Mouse (Mus musculus) c-Kit-positive CD71-positive TER-119-positive erythroid progenitor cells, embryonic 14.5 days (primary cell): ENCODE results near the gene Herc2.

ENCODE experiments used
- DNase-seq: peaks from one replicate; pipeline ENCODE4 v3.0.0-alpha.2; 2013; ENCODE audit warnings: low spot score

The Herc2 gene

DNA sequence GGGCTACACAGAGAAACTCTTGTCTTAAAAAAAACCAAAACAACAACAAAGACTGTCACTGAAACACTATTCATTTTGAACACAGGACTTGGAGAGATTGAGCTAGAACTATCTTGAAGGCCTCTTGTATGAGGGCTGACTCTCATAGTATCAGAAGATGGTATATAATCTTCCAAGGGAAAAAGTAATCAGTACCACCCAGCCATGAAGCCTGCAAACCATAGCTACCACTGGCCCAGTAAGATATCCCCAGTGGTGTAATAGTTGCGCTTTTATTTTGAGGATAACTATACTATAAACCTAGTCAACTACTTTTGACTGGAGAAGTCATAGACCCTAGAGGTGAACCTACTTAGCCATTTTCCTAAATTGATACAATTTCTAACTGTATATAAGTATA lies 16.6 kb downstream of the Herc2 start:
- DNase-seq: no peak

DNA sequence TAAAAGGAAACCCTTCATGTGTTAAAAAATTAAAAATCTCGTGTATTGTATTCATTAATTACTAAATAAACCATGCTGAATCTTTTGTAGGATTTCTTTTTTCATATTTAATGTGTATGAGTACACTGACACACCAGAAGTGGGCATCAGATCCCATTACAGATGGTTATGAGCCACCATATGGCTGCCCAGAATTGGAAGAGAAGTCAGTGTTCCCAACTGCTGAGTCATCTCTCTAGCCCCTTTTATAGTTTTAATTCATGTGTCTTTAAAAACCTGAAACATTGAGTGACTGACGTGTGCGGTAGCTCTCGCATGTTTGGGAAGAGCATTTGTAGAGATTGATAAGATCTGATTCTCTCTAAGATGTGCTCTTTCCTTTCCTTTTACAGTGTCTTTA lies 21.7 kb downstream of the Herc2 start:
- DNase-seq: no peak

DNA sequence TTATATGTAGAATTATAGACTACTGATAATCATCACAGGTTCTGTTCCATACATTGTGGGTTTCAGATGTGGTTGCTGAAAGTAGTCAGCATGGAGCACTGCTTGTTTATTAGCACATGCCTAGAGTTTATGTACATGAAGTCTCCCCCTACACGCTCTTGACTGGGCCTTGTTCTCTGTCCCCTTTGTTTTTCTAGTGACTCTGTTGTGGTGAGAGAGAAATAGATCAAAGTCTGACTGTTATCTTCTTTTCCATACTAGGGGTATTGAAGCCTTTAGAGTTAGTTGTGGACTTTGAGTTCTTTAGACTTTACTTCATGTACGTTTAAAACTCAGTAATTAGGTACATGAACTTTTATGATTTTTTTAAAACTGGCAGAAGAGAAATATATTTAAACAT lies 33.0 kb downstream of the Herc2 start:
- DNase-seq: no peak

DNA sequence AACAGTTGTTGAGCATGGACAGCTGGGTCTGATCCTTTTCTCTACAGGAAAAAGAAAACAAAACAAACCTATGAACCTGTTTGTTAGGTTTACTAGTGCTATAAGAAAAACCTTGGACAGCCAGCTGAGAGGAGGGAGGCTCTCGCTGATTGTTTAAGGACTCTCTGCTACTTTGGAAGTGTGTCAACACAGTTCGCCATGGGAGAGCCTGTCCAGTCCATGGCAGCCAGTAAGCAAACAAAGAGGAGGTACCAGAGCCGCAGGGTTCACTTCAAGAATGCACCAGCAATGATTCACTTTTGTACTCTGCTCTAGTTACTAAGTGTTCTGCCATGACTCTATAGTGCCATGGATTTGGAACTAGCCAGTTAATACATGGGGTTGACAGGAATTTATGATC lies 39.1 kb downstream of the Herc2 start:
- no peak for DNase-seq

DNA sequence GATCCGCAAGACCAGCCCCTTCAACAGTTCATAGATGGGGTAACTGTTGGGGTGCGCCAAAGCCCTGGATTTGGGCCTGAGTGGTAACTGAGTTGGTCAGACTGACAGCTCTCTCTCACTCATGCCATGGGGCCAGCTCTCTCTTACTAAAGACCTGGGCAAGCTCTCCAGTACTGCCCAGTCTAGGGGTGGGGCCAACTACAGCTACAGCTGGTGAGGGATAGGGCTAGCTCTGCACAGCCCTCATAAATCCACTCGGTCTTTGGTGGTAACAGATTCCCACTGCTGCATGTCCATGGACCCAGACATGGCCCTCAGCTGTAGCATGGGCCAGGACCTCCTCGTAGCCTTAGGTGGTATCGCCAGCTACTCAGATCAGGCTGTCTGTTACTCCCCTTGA lies 41.4 kb downstream of the Herc2 start:
- no peak for DNase-seq

DNA sequence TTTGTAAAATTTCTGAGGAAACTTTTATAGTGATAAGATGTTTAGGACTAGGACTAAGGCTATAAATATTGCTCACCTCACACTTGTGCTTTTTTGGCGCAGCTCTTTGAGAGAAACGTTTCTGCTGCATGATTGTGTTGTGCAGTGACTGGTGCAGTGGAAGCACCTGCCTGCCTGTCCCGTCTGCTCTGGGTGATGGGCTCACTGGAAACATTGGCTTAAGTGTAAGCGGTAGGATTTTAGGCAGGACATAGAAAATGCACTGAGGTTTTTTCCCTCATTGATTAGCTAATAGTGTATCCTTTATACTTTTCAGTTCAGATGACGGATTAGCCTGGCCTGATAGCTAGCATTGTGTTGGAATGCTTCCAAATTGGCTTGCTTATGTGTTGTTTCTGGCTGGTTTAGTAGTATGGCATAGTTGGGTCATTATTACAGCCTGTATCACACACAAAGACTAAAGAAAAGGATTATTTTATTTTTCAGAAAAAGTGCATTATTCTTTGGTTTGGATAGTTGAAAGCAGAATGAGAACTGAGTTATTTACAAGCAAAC lies 52.4 kb downstream of the Herc2 start:
- DNase-seq: no peak

DNA sequence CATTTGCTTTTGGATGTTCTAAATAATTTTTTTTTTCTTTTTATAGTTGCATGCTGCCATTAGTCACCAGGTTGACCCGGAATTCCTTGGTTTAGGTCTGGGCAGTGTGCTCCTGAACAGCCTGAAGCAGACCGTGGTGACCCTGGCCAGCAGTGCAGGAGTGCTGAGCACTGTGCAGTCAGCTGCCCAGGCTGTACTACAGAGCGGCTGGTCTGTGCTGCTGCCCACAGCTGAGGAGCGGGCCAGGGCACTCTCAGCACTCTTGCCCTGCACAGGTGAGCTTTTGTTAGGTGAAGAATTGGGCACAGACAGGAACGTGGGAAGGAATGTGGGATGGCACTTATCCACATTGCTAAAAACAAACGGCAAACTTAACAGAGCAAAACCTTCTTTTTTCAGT lies 63.0 kb downstream of the Herc2 start:
- no peak for DNase-seq

DNA sequence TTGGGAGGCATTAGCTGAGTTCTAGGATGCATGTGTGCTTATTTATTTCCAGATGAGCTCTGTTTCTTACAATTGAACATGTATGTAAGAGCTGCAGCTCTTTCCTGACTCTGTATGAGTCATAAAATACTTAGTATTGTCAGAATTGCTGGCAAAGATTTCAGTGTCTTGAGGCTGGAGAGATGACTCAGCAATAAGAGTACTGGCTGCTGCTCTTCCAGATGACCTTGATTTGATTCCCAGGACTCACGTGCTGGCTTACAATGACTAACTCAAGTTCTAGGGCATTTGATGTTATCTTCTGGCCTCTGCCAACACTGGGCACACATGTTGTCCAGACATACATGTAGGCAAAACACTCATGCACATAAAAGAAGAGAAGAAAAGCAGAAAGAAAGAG lies 64.2 kb downstream of the Herc2 start:
- no peak for DNase-seq

DNA sequence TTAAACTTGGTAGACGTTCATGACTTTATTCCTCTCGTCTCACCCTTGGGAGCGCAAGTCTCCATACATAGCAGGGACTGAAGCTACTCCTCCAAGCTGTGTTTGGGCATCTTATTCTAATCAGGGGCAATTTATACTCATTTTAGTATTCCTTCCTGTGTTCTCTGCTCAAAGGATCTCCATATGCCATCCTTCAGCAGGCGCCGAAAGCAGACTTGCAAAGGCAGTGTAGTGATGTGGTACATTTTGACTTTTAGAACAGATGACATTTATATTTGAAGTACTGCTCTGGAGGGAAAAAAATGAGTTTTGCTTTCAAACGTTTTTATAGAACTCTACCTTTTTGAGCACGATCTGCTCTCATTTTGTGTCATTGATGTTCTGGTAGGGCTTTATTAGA lies 71.0 kb downstream of the Herc2 start:
- DNase-seq: no peak

DNA sequence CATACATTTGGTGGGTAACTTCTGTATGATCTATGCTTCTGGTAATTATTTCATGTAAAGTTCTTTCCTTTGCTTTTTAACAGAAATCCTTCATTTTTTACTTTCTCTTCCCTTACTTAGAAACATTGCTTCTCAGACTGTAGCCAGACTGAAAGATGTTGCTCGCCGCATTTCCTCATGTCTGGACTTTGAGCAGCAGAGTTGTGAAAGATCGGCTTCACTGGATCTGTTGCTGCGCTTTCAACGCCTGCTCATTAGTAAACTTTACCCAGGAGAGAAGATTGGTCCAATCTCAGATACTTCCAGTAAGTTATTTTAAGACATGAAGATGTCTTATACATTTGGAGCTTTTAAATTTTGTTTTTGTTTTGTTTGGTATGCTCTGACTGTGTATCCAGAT lies 71.4 kb downstream of the Herc2 start:
- DNase-seq: no peak

DNA sequence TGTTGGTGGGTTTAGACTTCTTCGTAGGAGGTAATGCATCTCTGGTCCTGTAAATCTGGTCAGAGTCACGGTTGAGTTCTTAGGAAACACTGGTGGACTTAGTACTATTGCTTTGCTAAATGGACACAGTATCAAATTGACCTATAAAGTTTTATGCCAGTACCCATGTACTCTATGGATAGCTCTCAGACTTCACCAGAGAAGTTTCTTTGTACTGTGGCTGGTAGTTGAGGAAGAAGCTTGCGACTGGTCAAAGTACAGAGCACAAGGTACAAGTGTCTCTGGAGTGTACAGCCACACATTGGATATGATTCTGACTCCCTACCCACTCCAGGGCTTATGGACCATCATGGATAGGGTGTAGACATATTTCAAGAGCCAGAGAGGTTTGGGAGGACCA lies 78.1 kb downstream of the Herc2 start:
- DNase-seq: no peak

DNA sequence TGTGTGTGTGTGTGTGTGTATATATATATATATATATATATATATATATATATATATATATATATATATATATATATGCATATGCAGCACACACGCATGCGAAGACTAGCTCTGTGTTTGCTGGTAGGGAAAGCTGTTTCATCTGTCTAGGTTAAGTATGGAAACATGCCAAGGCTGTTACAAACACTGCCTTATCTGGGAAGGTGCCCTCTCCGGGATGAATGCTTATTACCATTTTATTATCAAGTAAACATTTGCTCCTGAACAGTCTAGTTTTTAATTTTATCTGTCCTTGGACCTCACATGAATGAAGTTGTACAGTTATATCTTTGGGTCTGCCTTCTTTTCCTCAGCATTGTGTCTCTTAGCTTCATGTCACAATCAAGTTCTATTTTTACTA lies 79.6 kb downstream of the Herc2 start:
- DNase-seq: no peak

DNA sequence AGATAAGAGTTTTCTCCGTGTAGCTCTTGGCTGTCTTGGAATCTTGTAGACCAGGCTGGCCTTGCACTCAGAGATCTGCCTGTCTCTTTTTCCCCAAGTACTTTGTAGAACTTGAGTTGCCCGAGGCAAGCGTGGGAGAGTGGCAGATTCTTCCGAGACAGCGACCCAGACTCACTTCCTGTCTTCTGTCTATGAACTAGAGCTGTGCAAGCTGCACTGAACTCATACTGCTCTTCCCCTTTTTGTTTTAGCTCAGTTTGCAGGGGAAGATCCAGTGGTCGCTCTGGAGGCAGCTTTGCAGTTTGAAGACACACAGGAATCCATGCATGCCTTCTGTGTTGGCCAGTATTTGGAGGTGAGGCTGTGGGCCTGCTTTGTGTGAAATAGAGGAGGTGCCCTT lies 81.6 kb downstream of the Herc2 start:
- DNase-seq: no peak

DNA sequence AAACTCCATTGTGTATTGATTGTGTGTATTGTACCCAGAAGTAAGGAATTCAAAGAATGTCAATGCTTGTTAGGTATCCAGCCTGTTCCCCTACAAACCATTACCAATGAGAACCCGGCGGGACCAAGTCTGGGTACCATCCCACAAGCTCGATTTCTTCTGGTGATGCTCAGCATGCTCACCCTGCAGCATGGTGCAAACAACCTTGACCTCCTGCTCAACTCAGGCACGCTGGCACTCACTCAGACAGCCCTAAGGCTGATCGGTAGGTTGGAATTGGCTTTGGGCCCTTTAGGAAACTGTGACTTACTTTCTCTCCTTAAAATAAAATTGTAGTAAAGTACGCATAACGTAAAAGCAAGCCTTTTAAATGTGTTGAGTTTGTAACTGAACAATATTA lies 88.7 kb downstream of the Herc2 start:
- DNase-seq: no peak

DNA sequence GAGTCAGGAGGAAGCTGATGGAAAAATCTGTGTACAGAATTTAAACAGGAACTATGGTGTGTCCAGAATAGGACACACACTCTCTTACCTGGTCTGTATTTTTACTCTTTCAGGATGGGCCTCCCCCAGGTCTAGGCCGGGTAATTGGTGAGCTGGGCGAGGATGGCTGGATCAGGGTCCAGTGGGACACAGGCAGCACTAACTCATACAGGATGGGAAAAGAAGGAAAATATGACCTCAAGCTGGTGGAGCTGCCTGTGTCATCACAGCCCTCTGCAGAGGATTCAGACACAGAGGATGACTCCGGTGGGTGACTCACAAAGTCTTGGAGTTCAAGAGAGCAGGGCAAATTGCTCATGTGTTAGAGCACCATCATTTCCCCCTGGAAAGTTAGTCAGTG lies 96.4 kb downstream of the Herc2 start:
- no peak for DNase-seq

DNA sequence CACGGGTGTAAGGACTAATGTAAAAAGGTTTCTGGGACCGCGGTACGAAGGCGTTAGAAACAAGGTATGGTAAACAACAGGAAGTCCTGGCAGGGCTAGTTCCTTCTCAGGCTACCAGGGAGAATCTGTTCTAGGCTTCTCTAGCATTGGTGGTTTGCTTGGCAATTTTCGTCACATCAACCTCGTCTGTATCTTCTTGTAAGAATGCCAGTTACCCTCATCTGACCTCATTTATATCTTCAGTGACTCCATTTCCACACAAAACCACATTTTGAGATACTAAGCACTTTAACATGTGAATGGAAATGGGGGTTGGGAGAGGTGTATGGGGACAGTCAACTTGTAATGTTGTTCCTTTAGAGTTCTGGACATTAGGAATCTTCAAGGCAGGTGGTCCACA lies 98.9 kb downstream of the Herc2 start:
- no peak for DNase-seq

DNA sequence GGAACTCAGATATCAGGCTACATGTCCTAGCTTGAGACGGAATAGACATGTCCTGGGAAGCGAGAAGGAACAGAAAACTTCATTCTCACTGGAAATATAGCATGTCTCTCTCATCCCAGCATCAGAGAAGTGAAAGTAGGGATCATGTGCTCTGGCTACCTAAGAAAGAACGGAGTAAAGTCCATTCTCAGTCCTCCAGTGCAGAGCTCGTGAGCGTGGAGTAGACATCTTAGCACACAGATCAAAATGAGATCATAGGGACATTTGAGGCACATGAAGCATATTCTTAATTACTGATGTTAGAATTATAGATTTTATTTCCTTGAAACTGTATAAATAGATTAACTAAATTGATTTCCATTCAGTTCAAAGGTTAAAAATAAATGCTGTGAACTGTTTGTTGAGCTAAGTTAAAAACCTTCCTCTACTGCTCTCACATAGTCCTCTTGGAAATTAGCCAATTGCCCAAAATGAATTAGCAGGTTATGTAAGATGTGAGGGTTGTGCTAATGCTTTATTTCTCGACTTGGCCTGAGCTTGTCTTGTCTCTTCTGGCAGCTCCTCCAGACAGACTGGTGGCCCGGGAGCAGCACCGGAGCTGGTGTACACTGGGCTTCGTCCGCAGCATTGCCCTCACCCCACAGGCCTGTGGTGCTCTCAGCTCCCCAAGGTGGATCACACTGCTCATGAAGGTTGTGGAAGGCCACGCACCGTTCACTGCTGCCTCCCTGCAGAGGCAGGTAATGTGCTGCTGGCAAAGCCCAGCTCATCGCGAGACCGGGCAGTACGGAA lies 102.1 kb downstream of the Herc2 start:
- DNase-seq: no peak

DNA sequence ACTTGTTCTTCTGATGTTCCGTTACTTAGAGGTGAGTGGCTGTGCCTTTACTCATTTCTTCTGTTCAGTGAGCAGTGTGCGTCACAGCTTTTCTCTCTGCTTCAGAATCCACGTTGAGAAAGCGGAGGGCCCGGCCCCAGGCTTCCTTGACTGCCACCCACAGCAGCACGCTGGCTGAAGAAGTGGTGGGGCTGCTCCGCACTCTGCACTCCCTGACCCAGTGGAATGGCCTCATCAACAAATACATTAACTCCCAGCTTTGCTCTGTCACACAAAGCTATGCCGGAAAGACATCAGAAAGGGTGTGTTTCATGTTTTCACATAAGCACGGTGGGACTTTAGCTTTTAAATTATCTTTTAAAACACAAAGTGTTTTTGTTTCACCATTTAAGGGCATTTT lies 103.2 kb downstream of the Herc2 start:
- no peak for DNase-seq

DNA sequence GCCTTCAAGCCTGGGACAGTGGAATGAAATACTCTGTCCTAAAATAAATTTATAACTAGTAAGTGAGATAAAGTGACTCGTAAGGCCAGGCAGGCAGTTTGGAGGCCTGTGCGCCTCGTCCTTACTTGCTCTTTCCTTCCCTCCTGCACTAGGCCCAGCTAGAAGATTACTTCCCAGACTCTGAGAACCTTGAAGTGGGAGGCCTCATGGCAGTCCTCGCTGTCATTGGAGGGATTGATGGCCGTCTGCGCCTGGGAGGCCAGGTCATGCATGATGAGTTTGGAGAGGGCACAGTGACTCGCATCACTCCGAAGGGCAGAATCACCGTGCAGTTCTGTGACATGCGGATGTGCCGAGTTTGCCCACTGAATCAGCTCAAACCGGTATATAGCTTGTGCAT lies 103.6 kb downstream of the Herc2 start:
- DNase-seq: no peak

DNA sequence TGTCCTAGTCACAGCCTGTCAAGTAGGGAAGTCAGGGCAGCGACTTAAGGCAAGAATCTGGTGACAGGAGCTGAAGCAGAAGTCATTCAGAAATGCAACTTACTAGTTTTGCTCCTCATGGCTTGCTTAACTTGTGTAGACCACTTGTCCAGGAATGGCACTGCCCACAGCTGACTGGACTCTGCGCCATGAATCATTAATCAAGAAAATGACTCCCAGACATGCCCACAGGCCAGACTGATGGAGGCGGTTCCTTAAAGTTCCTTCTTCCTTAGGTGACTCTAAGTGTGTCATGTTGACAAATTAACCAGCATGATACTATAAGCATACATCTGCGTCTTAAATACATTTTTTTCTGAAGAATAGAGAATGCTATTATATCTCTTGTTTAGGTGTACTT lies 113.3 kb downstream of the Herc2 start:
- no peak for DNase-seq

DNA sequence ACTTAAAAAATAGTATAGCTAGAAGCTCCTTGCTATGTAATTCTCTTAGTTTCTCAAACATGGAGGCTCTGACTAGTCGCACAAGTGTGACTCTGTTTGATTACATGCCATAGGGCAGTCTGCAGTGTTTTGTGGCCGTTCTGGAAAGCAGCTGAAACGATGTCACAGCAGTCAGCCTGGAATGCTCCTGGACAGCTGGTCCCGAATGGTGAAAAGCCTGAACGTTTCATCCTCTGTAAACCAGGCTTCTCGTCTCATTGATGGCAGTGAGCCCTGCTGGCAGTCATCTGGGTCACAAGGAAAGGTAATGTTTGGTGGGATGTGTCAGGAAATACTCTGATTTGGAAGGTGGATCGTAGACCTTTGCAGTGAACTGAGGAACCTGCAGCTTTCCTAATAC lies 118.7 kb downstream of the Herc2 start:
- no peak for DNase-seq

DNA sequence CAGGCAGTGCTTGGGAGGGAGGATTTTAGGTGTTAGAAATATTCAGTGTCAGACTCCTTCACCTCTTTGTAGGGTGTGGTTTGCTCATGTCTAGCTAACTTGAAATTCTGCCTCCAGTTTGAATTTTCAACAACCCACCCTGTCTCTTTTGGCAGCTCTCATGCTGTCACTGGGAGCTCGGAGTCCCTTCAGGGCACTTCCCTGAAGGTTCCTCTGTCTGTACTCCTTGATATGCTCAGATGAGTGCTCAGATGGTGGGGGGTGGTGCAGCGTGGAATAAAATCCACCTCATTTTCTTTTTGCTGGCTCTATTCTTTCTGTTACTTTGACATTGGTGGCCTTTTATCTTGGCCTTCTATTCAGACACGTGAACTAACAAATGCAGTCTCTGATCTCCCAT lies 127.4 kb downstream of the Herc2 start:
- no peak for DNase-seq

DNA sequence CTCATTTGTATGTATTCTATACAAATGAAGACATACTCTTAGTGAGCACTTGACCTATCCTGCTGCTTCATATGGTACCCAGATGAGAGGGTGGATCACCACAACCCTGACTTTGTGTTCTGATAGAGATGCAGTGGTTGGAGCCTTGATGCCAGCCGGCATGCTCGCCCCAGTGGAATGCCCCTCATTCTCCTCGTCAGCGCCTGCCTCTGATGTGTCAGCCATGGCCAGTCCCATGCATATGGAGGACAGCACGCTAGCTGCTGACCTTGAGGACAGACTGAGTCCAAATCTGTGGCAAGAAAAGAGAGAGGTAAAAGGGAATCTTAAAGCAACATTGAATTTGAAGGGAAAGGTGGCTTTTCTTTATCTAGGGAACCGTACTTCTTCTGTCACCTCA lies 141.0 kb downstream of the Herc2 start:
- no peak for DNase-seq

DNA sequence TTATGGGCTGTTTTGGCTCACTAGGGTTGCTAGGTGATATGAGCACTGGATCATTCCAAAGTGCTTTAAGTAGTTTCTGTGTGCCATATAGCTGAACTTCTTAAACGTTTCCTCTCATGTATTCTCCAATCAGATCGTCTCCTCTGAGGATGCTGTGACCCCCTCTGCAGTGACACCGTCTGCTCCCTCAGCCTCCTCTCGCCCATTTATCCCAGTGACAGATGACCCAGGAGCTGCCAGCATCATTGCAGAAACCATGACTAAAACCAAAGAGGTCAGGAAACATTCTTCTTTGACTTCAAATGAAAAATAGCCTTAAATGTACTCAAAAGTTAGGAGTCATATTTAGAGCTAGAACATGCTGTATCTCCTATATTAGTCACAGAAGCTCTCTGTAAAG lies 141.7 kb downstream of the Herc2 start:
- DNase-seq: no peak
